Mouse (Mus musculus): Measurements from ENCODE around the gene Aplp2. TPM values are rescaled to one million over a fixed set of nuclear protein-coding genes. Genes with fewer than 3 reads are reported as not detected.

Aplp2 gene
- total RNA-seq, 2 experiments from 2014 or later = 32.6 to 34.9 TPM

DNA sequence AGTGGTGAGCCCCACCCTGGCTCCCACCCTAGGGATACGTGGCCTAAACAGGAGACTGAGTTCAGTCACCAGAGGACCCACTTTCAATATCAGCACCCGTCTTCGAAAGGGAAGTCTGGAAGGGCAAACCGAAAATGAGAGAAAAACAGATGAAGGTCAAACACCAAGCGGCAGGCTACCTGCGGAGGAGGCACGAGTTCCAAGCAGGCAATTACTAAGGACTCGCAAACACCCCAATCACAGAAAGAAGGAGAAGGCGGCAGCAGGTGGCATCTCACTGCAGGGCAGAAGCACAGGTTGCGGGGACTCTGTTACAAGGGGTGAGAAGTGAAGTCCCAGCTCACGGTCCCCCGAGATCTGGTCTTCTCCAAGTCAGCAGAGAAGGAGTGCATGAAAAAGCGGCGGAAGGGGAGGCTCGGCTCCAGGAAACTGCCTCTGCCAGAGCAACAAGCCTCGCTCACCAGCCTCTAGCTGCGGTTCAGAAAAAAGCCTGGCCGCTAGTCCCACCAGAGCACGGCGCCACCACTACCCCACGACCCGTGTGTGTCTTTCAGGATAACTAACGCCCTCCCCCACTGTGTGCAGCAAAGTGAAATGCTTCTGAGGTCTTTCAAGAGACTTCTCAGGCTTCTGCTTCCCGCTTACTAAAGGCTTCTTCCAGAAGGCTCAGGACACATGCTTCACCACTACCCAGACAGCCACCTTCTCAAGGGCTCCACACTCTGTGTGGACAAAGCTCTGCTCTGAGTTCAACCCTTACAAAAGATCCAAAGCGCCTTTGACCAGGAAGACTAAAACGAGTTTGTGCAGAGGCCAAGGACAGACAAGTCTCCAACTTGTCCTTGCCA lies 81.0 kb downstream of the Aplp2 start:
- 0 out of 2 replicates have a peak, but pooled peaks have one; percentile 5 for ATAC-seq (replicated peaks; ENCODE audit: poor library complexity, severe bottlenecking)

DNA sequence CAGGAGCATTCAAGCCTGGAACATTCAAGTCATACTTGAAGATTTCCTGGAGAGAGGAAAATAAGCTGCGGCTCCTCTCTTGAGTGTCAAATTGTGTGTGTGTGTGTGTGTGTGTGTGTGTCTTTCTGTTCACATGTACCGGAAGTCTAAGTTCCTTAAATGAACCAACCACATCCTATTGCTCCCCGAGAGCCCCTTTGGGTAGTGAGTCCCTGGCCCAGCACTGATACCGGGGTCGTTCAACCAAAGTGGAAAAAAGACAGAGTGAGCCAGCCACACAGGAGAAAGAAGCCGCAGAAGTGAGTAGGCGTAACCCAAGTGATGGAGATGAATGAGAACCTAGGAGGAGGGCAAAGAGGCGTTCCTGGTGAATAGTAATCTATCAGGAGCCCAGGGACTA lies 81.7 kb downstream of the Aplp2 start:
- peak; percentile 61 for ATAC-seq (replicated peaks; ENCODE audit: poor library complexity, severe bottlenecking)

DNA sequence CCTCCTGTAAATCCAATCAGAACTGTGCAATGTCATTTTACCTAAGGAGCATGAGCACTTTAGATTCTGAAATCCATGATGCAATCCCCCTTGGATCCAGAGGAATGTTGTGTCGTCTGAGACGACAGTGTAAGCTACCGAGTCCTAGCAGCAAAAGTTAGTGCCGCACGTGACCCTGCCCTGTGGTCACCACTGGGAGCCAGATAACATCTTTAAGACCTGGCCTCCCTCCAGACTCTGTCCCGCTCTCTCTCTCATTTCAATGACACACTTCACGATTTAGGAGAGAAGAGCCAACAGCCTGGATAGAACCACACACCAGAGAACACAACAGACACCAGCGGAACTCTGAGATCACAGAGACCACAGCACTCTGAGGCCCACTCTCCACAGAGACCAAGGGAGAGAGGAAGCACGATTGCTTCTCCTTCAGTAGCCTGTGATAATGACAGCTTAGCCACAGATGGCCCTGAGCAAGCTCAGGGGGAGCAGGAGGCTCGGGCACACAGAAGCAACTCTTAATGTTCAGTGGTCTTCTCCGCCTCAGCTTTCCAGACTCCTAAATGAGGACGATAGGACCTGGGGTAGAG lies 83.6 kb downstream of the Aplp2 start:
- peak; percentile 38 for ATAC-seq (replicated peaks; ENCODE audit: poor library complexity, severe bottlenecking)

DNA sequence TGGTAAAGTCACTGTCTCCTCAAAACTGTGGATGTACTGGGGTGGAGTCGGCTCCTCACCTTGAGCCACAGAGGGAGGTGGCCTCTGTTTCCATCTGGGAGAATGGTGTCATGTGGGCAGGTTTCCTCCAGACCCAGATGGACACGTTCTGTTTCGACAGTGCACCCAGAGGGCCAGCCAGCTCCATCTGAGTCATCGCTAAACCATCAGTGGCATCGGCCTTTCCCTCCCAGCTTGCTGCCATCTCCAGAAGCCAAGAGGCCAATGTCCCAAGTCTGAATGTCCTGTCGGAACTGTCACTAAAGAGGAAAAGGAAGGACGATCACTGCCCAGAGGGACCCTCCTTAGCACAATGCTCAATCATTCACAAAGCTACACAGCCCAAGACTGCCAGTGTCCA lies 85.5 kb downstream of the Aplp2 start:
- ATAC-seq (replicated peaks; ENCODE audit: poor library complexity, severe bottlenecking) = no peak

DNA sequence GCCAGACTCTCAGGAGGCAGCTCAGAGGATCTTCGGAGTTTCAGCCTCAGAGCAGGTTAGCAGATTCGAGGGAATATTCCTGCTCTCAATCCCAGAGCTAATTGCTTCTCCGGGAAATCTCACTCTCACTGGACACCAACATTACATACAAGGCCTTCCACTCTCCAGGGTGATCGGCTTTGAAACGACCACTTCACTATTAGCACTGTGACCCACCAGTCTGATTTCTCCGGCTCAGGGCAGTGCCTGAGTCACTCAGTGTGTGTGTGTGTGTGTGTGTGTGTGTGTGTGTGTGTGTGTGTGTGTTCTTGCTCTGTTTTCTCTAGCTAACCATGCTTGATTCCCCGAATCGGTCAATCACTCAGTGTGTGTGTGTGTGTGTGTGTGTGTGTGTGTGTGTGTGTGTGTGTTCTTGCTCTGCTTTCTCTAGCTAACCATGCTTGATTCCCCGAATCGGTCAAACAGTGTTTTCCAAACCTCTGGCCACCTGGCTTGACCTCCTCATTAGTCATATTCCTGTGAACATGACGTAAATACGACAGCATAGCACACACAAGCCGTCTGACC lies 89.1 kb downstream of the Aplp2 start:
- ATAC-seq (replicated peaks; ENCODE audit: poor library complexity, severe bottlenecking) = no peak

DNA sequence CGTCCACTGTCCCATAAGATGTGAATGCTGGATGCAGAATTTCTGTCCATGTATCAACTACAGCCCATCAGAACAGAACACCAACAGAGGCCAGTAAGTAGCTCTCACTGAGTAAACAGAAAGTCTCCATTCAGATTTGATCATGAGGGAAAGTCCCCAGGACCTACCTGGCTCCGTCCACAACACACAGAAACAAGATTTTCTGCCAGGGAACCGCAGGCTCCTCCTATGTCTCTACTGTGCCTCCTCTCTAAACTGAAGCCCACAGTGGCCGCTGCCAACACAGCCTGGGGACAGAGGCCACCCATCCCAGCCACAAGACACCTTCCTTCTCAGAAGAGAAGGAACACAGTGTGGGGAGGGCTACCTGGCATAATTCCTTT lies 91.1 kb downstream of the Aplp2 start:
- ATAC-seq (replicated peaks; ENCODE audit: poor library complexity, severe bottlenecking) = no peak

DNA sequence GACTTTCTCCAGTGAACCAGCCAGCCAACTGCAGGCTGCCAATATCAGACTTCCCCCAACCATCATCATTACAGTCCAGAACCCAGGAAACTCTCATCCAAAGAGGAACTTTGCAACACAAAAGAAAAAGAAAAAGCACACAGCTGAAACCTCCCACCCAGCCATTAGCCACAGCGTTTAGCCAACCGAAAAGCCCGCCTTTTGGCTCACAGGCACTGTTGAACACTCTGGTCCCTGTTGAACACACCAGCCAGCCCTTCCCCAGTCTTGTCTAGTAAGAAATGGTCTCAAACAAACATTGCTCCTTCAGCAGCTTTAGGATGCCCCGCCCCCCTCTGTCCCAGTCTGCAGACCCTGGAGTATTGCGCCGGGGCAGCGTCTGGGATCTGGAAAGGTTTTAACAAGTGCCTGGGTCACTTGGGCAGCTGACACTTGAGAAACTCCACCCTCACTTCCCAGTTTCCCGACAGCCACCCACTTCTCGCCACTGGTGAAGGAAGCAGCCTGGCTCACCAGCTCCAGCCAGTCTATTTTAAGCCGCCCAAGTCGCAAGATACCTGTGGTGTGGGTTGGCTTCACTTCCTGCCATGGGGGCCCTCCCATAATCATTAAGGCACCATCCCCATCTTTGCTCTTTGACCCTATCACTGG lies 91.6 kb downstream of the Aplp2 start:
- peak; percentile 17 for ATAC-seq (replicated peaks; ENCODE audit: poor library complexity, severe bottlenecking)

DNA sequence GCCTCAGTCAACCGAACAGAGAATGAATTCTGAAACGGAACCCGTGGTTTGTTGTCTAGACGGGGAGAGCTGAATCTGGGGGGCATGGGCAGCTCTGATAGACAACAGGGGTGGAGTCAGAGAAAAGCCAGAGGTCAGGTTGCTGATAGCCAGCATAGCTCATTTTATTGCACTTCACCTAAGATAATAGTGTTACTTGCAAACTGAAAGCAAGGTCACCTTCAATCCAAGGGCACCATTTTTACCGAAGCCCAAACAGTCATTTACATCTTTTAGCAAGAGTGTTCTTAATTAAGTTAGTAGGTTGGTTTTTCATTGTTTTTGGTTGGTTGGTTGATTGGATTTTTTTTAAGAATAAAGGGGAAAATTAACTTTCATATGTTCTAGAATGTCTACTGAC lies 92.2 kb downstream of the Aplp2 start:
- no peak for ATAC-seq (replicated peaks; ENCODE audit: poor library complexity, severe bottlenecking)

DNA sequence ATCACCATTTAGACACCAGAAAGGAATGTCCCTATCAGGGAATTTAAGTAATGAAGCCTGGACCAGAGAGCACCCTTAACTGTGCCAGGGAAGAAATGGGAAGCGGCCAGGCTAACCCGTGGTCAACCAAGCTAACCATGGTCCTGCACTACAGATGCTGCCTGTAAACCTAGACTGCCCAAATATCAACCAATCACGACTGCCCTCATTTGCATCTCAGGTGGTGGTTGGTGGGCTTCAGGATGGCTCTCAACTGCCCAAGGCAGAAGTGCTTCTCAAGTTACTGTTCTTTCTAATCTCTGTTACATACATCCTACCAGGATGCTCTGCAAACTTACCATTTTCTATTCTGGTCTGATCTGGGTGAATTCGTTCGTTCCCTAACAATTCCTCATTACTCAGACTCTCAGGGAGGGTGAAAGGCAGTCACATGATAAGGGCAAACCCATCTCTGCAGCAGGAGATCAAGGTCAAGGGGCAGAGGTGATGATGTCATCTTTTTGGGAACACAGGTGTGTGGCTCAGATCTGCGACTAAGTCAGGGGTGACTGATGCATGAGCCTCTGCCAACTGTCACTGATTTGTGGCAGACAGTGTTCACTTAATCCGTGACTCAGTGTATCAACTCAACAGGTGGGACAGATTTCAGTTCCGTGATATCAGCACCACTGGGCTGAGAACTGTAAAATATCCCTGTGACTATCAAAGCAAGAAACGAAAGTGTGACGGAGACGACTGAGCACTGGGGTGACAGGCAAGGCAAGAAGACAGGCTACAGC lies 92.9 kb downstream of the Aplp2 start:
- ATAC-seq (replicated peaks; ENCODE audit: poor library complexity, severe bottlenecking) = peak; percentile 48

DNA sequence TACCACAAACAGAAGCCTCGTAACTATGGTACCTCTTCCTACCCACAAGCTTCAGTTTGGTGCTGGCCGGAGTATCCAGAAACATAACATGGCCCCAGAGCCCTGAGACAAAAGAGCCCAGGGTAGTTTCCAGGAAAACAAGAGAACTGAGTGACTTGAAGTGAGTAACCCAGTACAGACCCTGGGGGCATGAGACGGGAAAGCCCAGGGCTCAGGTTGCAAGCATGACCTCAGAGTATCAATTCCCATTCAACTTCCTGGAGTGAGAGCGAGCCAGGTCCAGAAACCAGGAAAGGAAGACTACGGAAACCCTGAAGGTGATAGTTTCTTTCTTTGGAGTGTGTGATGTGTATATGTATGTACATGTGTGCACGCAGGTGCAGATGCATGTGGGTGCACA lies 94.1 kb downstream of the Aplp2 start:
- ATAC-seq (replicated peaks; ENCODE audit: poor library complexity, severe bottlenecking) = no peak

DNA sequence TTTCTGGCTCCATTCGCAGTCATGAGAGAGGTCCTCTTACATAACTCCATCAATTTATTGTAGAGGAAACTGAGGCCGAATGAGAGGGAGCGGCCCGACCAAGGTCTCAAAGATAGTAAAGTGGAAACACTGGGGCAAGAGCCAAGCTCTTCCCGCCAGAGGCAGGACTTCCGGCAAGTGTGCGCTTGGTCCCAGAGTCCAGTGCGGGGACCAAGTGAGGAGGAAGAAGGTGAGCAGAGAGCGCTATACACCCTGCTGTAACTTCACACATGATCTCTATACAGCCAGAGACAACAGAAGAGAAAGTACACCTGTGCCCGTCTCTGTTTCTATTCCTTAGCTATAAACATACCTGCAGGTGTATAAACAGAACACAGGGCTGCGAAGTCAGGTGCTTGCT lies 94.5 kb downstream of the Aplp2 start:
- ATAC-seq (replicated peaks; ENCODE audit: poor library complexity, severe bottlenecking) = no peak

DNA sequence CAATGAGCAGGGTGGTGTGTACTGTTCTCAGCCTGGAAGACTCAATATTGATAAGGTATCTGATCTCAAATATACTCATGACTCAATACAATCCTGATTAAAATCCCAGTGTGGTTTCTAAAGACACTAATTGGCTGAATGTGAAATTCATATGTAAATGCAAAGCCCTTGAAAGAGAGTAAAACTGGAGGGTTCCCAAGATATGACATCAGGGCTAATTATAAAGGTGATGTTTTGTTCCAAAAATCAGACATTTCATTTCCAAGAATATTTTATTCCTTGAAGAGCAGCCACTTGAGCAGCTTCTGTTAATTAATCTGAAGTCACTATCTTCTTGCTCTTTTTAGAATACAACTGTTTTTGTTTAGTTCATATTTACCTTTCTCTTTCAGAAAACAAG lies 96.0 kb downstream of the Aplp2 start:
- no peak for ATAC-seq (replicated peaks; ENCODE audit: poor library complexity, severe bottlenecking)

DNA sequence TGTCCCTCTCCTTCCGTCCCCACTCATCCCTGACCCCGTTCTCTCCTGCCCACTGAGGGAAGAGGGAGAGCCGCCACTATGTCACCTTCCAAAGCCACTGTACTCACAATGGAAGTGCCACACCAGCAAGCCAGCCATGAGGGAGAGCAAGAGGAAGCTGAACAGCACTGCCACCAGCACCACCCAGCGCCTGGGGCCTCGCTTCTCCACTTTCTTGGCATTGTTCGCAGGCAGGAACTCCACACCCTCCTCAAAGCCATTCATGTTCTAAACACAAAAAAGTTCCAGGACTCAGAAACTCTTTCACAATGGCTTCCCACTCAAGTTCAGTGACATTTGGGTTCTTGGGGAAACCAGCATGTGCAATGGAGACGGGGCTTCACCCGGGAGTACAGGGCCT lies 103.2 kb downstream of the Aplp2 start:
- ATAC-seq (replicated peaks; ENCODE audit: poor library complexity, severe bottlenecking) = no peak

Other genes with a start within 250 kb of the Aplp2 start
- gene Zbtb44, start 181.2 kb downstream of the Aplp2 start, total RNA-seq (2014; fragmentation: Nextera tagmentation) = 35.6 and 40.1 TPM in 2 replicates
- gene Zbtb44, start 181.2 kb downstream of the Aplp2 start, total RNA-seq (2017) = 29.5 and 32.4 TPM in 2 replicates
- gene St14, start 80.0 kb downstream of the Aplp2 start, total RNA-seq (2014; fragmentation: Nextera tagmentation) = 6.2 and 7.1 TPM in 2 replicates
- 7.7 and 16.5 TPM in 2 replicates for gene St14, start 80.0 kb downstream of the Aplp2 start, total RNA-seq (2017)
- gene Prdm10, start 68.7 kb upstream of the Aplp2 start, total RNA-seq (2014; fragmentation: Nextera tagmentation) = 12.4 and 14.1 TPM in 2 replicates
- gene Prdm10, start 68.7 kb upstream of the Aplp2 start, total RNA-seq (2017) = 6.4 and 7.3 TPM in 2 replicates
- 31.6 and 40.8 TPM in 2 replicates for gene Nfrkb, start 174.4 kb upstream of the Aplp2 start, total RNA-seq (2014; fragmentation: Nextera tagmentation)
- gene Nfrkb, start 174.4 kb upstream of the Aplp2 start, total RNA-seq (2017) = 20.9 and 24.8 TPM in 2 replicates

Data from granulocyte monocyte progenitor cell, adult 5-6 weeks (primary cell).